Mouse (Mus musculus) ovary, adult 18-20 months (tissue): ENCODE data around the gene Olfr69.
"Not testable (repeated sequence)": the region's sequence is repeated elsewhere in the genome, so short reads cannot be mapped to it uniquely, and the experiment has no call there.

Source experiments
- DNase-seq: peaks from one replicate; pipeline ENCODE4 v3.0.0; 2022; ENCODE audit warnings: low spot score, mixed read lengths

Olfr69 gene

GRCm38 (mm10) chr7:103771494-103771893 lies at the start of gene Olfr69:
Gene Olfr69 (minus strand): TSS chr7:103771594.
- DNase-seq = no peak

- DNase-seq = not testable (repeated sequence)
Observed at GRCm38 (mm10) chr7:103815085-103815484, 43.7 kb upstream of the Olfr69 start.

GRCm38 (mm10) chr7:103813766-103814165 lies 42.4 kb upstream of the Olfr69 start, which contains the start of gene Hbb-bt:
Gene Hbb-bt (minus strand): TSS chr7:103813996.
- no peak for DNase-seq

GRCm38 (mm10) chr7:103813152-103813551 lies 41.8 kb upstream of the Olfr69 start:
- DNase-seq = not testable (repeated sequence)

- DNase-seq = no peak
Observed at GRCm38 (mm10) chr7:103812174-103812573, 40.8 kb upstream of the Olfr69 start.

GRCm38 (mm10) chr7:103811223-103811845 lies 39.9 kb upstream of the Olfr69 start:
- no peak for DNase-seq

- no peak for DNase-seq
Observed at GRCm38 (mm10) chr7:103810746-103811145, 39.4 kb upstream of the Olfr69 start.

- no peak for DNase-seq
Observed at GRCm38 (mm10) chr7:103810296-103810695, 38.9 kb upstream of the Olfr69 start.

- no peak for DNase-seq
Observed at GRCm38 (mm10) chr7:103809801-103810155, 38.4 kb upstream of the Olfr69 start.

GRCm38 (mm10) chr7:103808971-103809800 lies 37.8 kb upstream of the Olfr69 start:
- DNase-seq = no peak

- DNase-seq = not testable (repeated sequence)
Observed at GRCm38 (mm10) chr7:103808120-103808519, 36.7 kb upstream of the Olfr69 start.

- DNase-seq = no peak
Observed at GRCm38 (mm10) chr7:103806856-103807255, 35.5 kb upstream of the Olfr69 start.

GRCm38 (mm10) chr7:103792669-103793388 lies 21.4 kb upstream of the Olfr69 start:
- no peak for DNase-seq

- no peak for DNase-seq
Observed at GRCm38 (mm10) chr7:103791721-103792120, 20.3 kb upstream of the Olfr69 start, which contains the start of gene Olfr67. Gene Olfr67 (minus strand): TSS chr7:103791821.

GRCm38 (mm10) chr7:103779598-103779997 lies 8.2 kb upstream of the Olfr69 start, which contains the start of gene Olfr68:
Gene Olfr68 (minus strand): TSS chr7:103779698.
- no peak for DNase-seq

- not testable (repeated sequence) for DNase-seq
Observed at GRCm38 (mm10) chr7:103777652-103778051, 6.3 kb upstream of the Olfr69 start.

- DNase-seq = not testable (repeated sequence)
Observed at GRCm38 (mm10) chr7:103767687-103768086, 3.7 kb downstream of the Olfr69 start.

GRCm38 (mm10) chr7:103762212-103762611 lies 9.2 kb downstream of the Olfr69 start:
- DNase-seq = not testable (repeated sequence)

- no peak for DNase-seq
Observed at GRCm38 (mm10) chr7:103757233-103757632, 14.2 kb downstream of the Olfr69 start, which contains the start of gene Olfr630. Gene Olfr630 (minus strand): TSS chr7:103757333.

GRCm38 (mm10) chr7:103744843-103745242 lies 26.6 kb downstream of the Olfr69 start, which contains the start of gene Olfr629:
Gene Olfr629 (minus strand): TSS chr7:103744943.
- no peak for DNase-seq

GRCm38 (mm10) chr7:103730074-103730473 lies 41.3 kb downstream of the Olfr69 start, which contains the start of gene Olfr628:
Gene Olfr628 (plus strand): TSS chr7:103730374.
- no peak for DNase-seq

- DNase-seq = not testable (repeated sequence)
Observed at GRCm38 (mm10) chr7:103716398-103716797, 55.0 kb downstream of the Olfr69 start.
